Mouse (Mus musculus) c-Kit-positive CD71-positive TER-119-positive erythroid progenitor cells, embryonic 14.5 days (primary cell): ENCODE measurements around the gene A630001G21Rik.
"Not testable (repeated sequence)": the region's sequence is repeated elsewhere in the genome, so short reads cannot be mapped to it uniquely, and the experiment has no call there.

Source experiments
- DNase-seq: peaks from one replicate; pipeline ENCODE4 v3.0.0-alpha.2; 2013; ENCODE audit warnings: low spot score

Gene A630001G21Rik

GRCm38 (mm10) chr1:85778436-85778835, at the start of gene A630001G21Rik:
TSS of gene A630001G21Rik (minus strand) at chr1:85778643.
- DNase-seq = no peak

GRCm38 (mm10) chr1:85827166-85827565, 48.7 kb upstream of the A630001G21Rik start:
- no peak for DNase-seq

- no peak for DNase-seq
Observed at GRCm38 (mm10) chr1:85824905-85825304, 46.5 kb upstream of the A630001G21Rik start.

GRCm38 (mm10) chr1:85822239-85822638, 43.8 kb upstream of the A630001G21Rik start:
- DNase-seq = no peak

GRCm38 (mm10) chr1:85819695-85820094, 41.3 kb upstream of the A630001G21Rik start:
- no peak for DNase-seq

GRCm38 (mm10) chr1:85818121-85818520, 39.7 kb upstream of the A630001G21Rik start:
- DNase-seq = no peak

GRCm38 (mm10) chr1:85814213-85814612, 35.8 kb upstream of the A630001G21Rik start:
- DNase-seq = not testable (repeated sequence)

GRCm38 (mm10) chr1:85810787-85811186, 32.3 kb upstream of the A630001G21Rik start:
- no peak for DNase-seq

GRCm38 (mm10) chr1:85810343-85810742, 31.9 kb upstream of the A630001G21Rik start:
- no peak for DNase-seq

- no peak for DNase-seq
Observed at GRCm38 (mm10) chr1:85809256-85809655, 30.8 kb upstream of the A630001G21Rik start.

- DNase-seq = no peak
Observed at GRCm38 (mm10) chr1:85804551-85804950, 26.1 kb upstream of the A630001G21Rik start.

- DNase-seq = no peak
Observed at GRCm38 (mm10) chr1:85802517-85802916, 24.1 kb upstream of the A630001G21Rik start.

GRCm38 (mm10) chr1:85799776-85800175, 21.3 kb upstream of the A630001G21Rik start:
- DNase-seq = no peak

- DNase-seq = no peak
Observed at GRCm38 (mm10) chr1:85795196-85795595, 16.8 kb upstream of the A630001G21Rik start.

GRCm38 (mm10) chr1:85794106-85794771, 15.8 kb upstream of the A630001G21Rik start:
- DNase-seq = peak; percentile 63

- DNase-seq = peak; percentile 78
Observed at GRCm38 (mm10) chr1:85793208-85794105, 15.0 kb upstream of the A630001G21Rik start, which contains the start of gene Cab39. TSS of gene Cab39 (plus strand) at chr1:85793441.

GRCm38 (mm10) chr1:85791476-85791875, 13.0 kb upstream of the A630001G21Rik start:
- no peak for DNase-seq

GRCm38 (mm10) chr1:85790565-85790964, 12.1 kb upstream of the A630001G21Rik start:
- DNase-seq = no peak

- peak; percentile 38 for DNase-seq
Observed at GRCm38 (mm10) chr1:85779428-85780180, 1.2 kb upstream of the A630001G21Rik start.

GRCm38 (mm10) chr1:85779012-85779411, 569 bp upstream of the A630001G21Rik start:
- DNase-seq = no peak

GRCm38 (mm10) chr1:85776154-85776553, 2.3 kb downstream of the A630001G21Rik start:
- no peak for DNase-seq

GRCm38 (mm10) chr1:85775136-85775535, 3.3 kb downstream of the A630001G21Rik start:
- no peak for DNase-seq
